17 mouse cellular contexts compared by ENCODE assay signal in genomic region chr9:109051651-109052489, GRCm38 (mm10). TPM values are rescaled to one million over a fixed set of nuclear protein-coding genes. Genes with fewer than 3 reads are reported as not detected.
DNase-seq lines count a peak whose midpoint lies in the region; ATAC-seq and TF ChIP-seq lines count a peak whose summit lies in the region.
"Had no signal": no experiment of that assay in that cellular context is flagged by ENCODE, and none has a peak within 500 bp of the region (broad histone marks: within the 10 kb centered on the region; RNA-seq: fewer than 3 reads in every experiment).

No protein-coding gene starts in this region.

- no peak for DNase-seq in thymus, adult 2 months
- DNase-seq in thymus, postnatal 14 days, result no peak
- no peak for DNase-seq in ES-E14 (ENCODE audit: low read depth, low spot score)
- peak; percentile 10 to 25 for DNase-seq in spleen, postnatal 14 days (ENCODE audit: low spot score in 2 of 2)
- no peak for DNase-seq in Muller cell, postnatal 12 days (ENCODE audit: inconsistent ontology term)
- DNase-seq in ovary, adult 18-20 months (ENCODE audit: low spot score), result no peak
- DNase-seq: adrenal gland, postnatal 10 days; cerebellum, adult 11 months; liver; lung, postnatal 10 days had no signal

- H3K27ac ChIP-seq in thymus, adult 2 months (ENCODE audit: control insufficient read depth, insufficient read depth, low read length), result peak overlapping the region; percentile 98
- H3K27ac ChIP-seq in ES-E14 (ENCODE audit: insufficient read depth, low read depth, low read length, poor library complexity, severe bottlenecking), result 0 out of 2 replicates have a peak overlapping the region, but pooled peaks have one; percentile 4
- H3K27ac ChIP-seq: heart, embryonic 15.5 days; kidney, postnatal 0 days; left cerebral cortex, adult 2 months; midbrain, embryonic 15.5 days; neural tube, embryonic 15.5 days had no signal

- WGBS in thymus, adult 2 months, result 30% methylated on average over 10 of the region's 10 CpGs

- no peak for TF ChIP-seq POLR2A in thymus, adult 2 months (IDR thresholded peaks at IDR 0.05; ENCODE audit: control insufficient read depth, extremely low read depth, insufficient read depth, low read length, poor library complexity)

- H3K4me3 ChIP-seq in thymus, adult 2 months (ENCODE audit: control insufficient read depth, insufficient read depth, low read length), result peak overlapping the region; percentile 72
- no peak overlapping the region for H3K4me3 ChIP-seq in ES-E14 (ENCODE audit: insufficient read depth in 1 of 2, low read depth in 1 of 2, low read length in 2 of 2, poor library complexity in 1 of 2, severe bottlenecking in 1 of 2)
- H3K4me3 ChIP-seq: heart, embryonic 15.5 days; left cerebral cortex, adult 2 months; midbrain, embryonic 15.5 days; neural tube, embryonic 15.5 days had no signal

- no peaks in the 10 kb centered on the region for H3K9me3 ChIP-seq in ES-E14 (ENCODE audit: control insufficient read depth, insufficient read depth, low read depth, low read length)
- H3K9me3 ChIP-seq: heart, embryonic 15.5 days; midbrain, embryonic 15.5 days; neural tube, embryonic 15.5 days had no signal

- TF ChIP-seq CTCF in thymus, adult 2 months (IDR thresholded peaks at IDR 0.05; ENCODE audit: borderline replicate concordance, control insufficient read depth, extremely low read depth, insufficient read depth, low read length, poor library complexity), result no peak

- H3K4me1 ChIP-seq in thymus, adult 2 months (replicated peaks; ENCODE audit: control insufficient read depth, insufficient read depth, low read length), result peaks cover 66% of the 10 kb centered on the region
- peaks cover 0 to 28% of the 10 kb centered on the region in 2 experiments; a peak in 2 of 4 replicates for H3K4me1 ChIP-seq in ES-E14 (ENCODE audit: control insufficient read depth in 2 of 2, insufficient read depth in 2 of 2, low read length in 2 of 2, poor library complexity in 1 of 2)

- in situ Hi-C loops in ES-E14 (cut with MboI; ENCODE audit: low sequenced_read_pairs in 2 of 2, unreplicated experiment in 2 of 2), result no loop called here

- peaks cover 9% of the 10 kb centered on the region; the same call in 1 of the 2 replicates for H3K36me3 ChIP-seq in thymus, adult 2 months (ENCODE audit: control insufficient read depth, insufficient read depth, low read length)
- H3K36me3 ChIP-seq in ES-E14 (ENCODE audit: control insufficient read depth, insufficient read depth, low read length, poor library complexity, severe bottlenecking), result peaks cover 14% of the 10 kb centered on the region; the same call in 1 of the 2 replicates
- H3K36me3 ChIP-seq: heart, embryonic 15.5 days; midbrain, embryonic 15.5 days had no signal

- ATAC-seq in inflammation-experienced regulatory T-cells, adult 6 months, result peak; percentile 35
- ATAC-seq: hindbrain, embryonic 16.5 days; midbrain, embryonic 15.5 days had no signal

- H3K27me3 ChIP-seq in thymus, adult 2 months (ENCODE audit: control insufficient read depth, insufficient read depth, low read length), result no peaks in the 10 kb centered on the region
- H3K27me3 ChIP-seq: heart, embryonic 15.5 days; midbrain, embryonic 15.5 days; neural tube, embryonic 15.5 days had no signal

- H3K9ac ChIP-seq in ES-E14 (ENCODE audit: insufficient read depth, low read depth, low read length, poor library complexity, severe bottlenecking), result no peak overlapping the region
- H3K9ac ChIP-seq: heart, embryonic 15.5 days; midbrain, embryonic 15.5 days; neural tube, embryonic 15.5 days had no signal

TF ChIP-seq in ES-E14, 5 proteins besides CTCF, POLR2A, EP300 and RAD21:
- TF ChIP-seq CHD2 (IDR thresholded peaks at IDR 0.05; ENCODE audit: low read depth, low read length) (no peak), ZNF384 (IDR thresholded peaks at IDR 0.05; ENCODE audit: low read depth, low read length) (no peak), ZC3H11A (IDR thresholded peaks at IDR 0.05; ENCODE audit: borderline replicate concordance, low read depth, low read length) (no peak), MAFK (IDR thresholded peaks at IDR 0.05; ENCODE audit: insufficient read depth, low read depth, low read length) (no peak), HCFC1 (IDR thresholded peaks at IDR 0.05; ENCODE audit: borderline replicate concordance, insufficient read depth, low read length) (no peak)
TF ChIP-seq in ES-E14: peak in this region for 0.

RNA-seq across cellular contexts. Expression of gene Trex1, which starts 7.7 kb away (rescaled TPM):
- 210 and 228 TPM in 2 replicates for polyA plus RNA-seq in thymus, adult 2 months (2012; rRNA removed)
- 6.2 and 7.4 TPM in 2 replicates for total RNA-seq in ES-E14 (2012; rRNA removed)
- 10 to 100 TPM; 42.7 to 50.3 (median 49.9) TPM for polyA plus RNA-seq in inflammation-experienced regulatory T-cells, adult 6 months (2017; shearing (Covaris generic))

RNA-seq across cellular contexts. Expression of gene Shisa5, which starts 13.5 kb away (rescaled TPM):
- 2,502 and 2,648 TPM in 2 replicates for polyA plus RNA-seq in thymus, adult 2 months (2012; rRNA removed)
- 44.0 and 49.0 TPM in 2 replicates for total RNA-seq in ES-E14 (2012; rRNA removed)
- 1,000 to 10,000 TPM; 1,866 to 3,808 (median 3,640) TPM for polyA plus RNA-seq in inflammation-experienced regulatory T-cells, adult 6 months (2017; shearing (Covaris generic))

RNA-seq across cellular contexts. Expression of gene Atrip, which starts 22.1 kb away (rescaled TPM):
- polyA plus RNA-seq in thymus, adult 2 months (2012; rRNA removed), result 37.9 and 39.9 TPM in 2 replicates
- total RNA-seq in ES-E14 (2012; rRNA removed), result 17.1 and 21.7 TPM in 2 replicates
- polyA plus RNA-seq in inflammation-experienced regulatory T-cells, adult 6 months (2017; shearing (Covaris generic)), result 10 to 100 TPM; 19.2 to 28.2 (median 24.9) TPM

RNA-seq across cellular contexts. Expression of gene Ccdc51, which starts 30.4 kb away (rescaled TPM):
- polyA plus RNA-seq in thymus, adult 2 months (2012; rRNA removed), result 11.7 and 11.9 TPM in 2 replicates
- 7.7 and 11.8 TPM in 2 replicates for total RNA-seq in ES-E14 (2012; rRNA removed)
- polyA plus RNA-seq in inflammation-experienced regulatory T-cells, adult 6 months (2017; shearing (Covaris generic)), result 10 to 100 TPM; 12.1 to 15.5 (median 12.3) TPM

RNA-seq across cellular contexts. Expression of gene Tma7, which starts 30.5 kb away (rescaled TPM):
- 31.4 and 52.2 TPM in 2 replicates for polyA plus RNA-seq in thymus, adult 2 months (2012; rRNA removed)
- total RNA-seq in ES-E14 (2012; rRNA removed), result 266 and 347 TPM in 2 replicates
- polyA plus RNA-seq in inflammation-experienced regulatory T-cells, adult 6 months (2017; shearing (Covaris generic)), result 100 to 1,000 TPM; 763 to 998 (median 907) TPM

Comparison
In these comparisons a context has a peak if more than half of its experiments do, and no peak if none do; other contexts are left out.
1. DNase-seq: peak in spleen, postnatal 14 days (2 of 2); none in thymus, adult 2 months (single experiment), thymus, postnatal 14 days (single experiment), ES-E14 (single experiment), Muller cell, postnatal 12 days (single experiment) and ovary, adult 18-20 months (single experiment).